Mouse (Mus musculus) layer of hippocampus, adult 9-10 months (tissue): Measurements from ENCODE around the gene Camk1d.

Experiments
- DNase-seq: peaks from one replicate; pipeline ENCODE4 v3.0.0; 2022; ENCODE audit warnings: low spot score

Gene Camk1d

GRCm38 (mm10) chr2:5714211-5715053 is at the start of gene Camk1d:
Camk1d (minus strand) TSS chr2:5714515.
- DNase-seq, result peak; percentile 83

GRCm38 (mm10) chr2:5762031-5762430 is 47.7 kb upstream of the Camk1d start:
- DNase-seq, result no peak

GRCm38 (mm10) chr2:5760479-5761008 is 46.2 kb upstream of the Camk1d start:
- no peak for DNase-seq

GRCm38 (mm10) chr2:5758569-5758968 is 44.3 kb upstream of the Camk1d start:
- no peak for DNase-seq

DNA sequence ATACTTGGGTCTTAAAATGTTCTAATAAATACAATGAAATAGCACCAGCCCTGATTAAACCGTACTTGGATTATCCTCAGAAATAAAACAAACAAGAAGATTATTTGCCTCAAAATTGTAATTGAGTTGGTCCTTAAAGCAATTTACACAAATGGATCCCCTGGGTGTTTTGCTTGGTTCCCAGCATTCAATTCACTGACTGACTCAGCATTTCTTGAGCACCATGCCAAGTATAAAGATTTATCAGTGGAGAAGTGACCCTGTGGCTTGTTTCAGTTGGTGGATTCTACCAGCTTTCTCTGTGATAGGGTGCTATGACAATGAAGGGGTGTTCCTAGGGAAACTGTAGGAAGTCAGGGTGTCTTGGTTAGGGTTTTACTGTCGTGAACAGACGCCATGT is 36.6 kb upstream of the Camk1d start:
- no peak for DNase-seq

DNA sequence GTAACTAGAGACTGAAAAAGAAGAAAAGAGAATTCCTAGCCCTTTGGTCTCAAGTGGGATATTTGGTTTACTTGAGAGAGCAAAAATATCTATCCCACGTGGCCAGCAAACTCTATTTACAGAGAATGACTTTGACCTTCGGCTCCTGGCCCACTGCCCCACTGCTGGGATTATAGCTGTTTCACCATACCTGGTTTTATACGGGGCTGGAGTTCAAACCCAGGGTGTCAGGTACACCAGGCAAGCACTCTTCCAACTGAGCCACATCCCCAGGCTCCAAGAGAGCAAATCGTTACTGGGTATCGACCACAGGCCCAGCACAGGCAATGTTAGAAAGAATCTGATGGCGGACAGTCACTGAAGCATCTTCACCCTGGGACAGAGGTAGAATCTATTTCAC is 34.9 kb upstream of the Camk1d start:
- DNase-seq, result no peak

- no peak for DNase-seq
Measured at GRCm38 (mm10) chr2:5747545-5748043, 33.3 kb upstream of the Camk1d start.

DNA sequence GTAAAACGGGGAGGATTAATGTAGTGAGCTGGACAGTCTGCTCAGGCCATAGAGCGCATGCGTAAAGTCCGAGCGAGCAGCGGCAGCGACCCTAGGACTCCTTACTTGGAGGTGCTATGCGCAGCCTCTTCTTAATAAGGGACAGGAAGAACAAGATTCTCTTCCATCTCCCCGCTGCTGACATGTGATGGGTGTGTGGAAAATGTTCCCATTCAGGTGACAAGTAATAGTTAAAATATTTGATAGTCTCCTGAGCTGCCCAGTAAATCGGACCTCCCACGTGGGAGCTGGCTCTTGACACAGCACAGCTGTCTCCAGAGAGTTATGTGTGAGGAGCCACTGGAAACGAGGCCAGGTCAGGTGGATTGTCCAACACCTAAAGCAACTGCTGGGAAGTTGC is 32.2 kb upstream of the Camk1d start:
- no peak for DNase-seq

DNA sequence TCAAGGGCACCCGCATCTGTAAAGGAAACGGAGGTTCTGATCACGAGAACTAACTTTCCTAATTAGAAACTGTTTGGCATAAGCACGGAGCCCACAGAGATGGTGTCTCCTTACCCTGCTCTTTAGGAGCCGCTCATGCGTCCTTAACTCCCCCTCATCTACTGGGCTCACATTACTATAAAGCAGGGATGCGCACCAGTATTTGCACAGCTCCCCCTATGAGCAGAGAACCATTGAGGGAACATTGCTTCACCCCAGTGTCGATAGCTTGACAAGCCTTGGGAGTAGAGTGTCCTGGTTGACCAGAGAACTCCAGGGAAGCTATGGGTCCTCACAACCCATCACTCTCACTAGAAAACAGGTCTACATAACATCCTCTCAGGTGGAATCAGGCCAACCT is 29.6 kb upstream of the Camk1d start:
- no peak for DNase-seq

GRCm38 (mm10) chr2:5740913-5741312 is 26.6 kb upstream of the Camk1d start:
- DNase-seq, result no peak

DNA sequence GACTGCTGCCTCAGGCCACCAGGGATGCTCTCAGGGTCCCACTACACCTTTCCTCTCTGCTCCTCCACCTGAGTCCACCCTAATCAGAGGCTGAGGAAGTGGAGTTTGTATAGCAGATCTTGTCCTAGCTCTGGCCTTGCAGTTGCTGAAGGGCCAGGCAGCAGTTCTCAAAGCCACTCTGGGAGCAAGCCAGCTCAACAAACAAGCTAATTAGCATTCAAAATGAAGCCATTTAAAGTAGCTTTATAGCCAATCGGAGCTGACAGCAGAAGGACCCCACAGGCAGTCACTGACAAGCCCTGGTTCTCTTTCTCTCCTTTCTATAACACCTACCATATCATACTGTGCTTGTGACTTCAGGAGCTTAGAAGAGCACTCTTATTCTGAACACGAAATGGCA is 21.6 kb upstream of the Camk1d start:
- no peak for DNase-seq

- no peak for DNase-seq
Measured at GRCm38 (mm10) chr2:5733300-5734085, 19.2 kb upstream of the Camk1d start.

GRCm38 (mm10) chr2:5732047-5732446 is 17.7 kb upstream of the Camk1d start:
- DNase-seq, result no peak

GRCm38 (mm10) chr2:5730364-5730792 is 16.1 kb upstream of the Camk1d start:
- no peak for DNase-seq

- DNase-seq, result no peak
Measured at GRCm38 (mm10) chr2:5729931-5730330, 15.6 kb upstream of the Camk1d start.

GRCm38 (mm10) chr2:5725028-5725701 is 10.8 kb upstream of the Camk1d start:
- no peak for DNase-seq

DNA sequence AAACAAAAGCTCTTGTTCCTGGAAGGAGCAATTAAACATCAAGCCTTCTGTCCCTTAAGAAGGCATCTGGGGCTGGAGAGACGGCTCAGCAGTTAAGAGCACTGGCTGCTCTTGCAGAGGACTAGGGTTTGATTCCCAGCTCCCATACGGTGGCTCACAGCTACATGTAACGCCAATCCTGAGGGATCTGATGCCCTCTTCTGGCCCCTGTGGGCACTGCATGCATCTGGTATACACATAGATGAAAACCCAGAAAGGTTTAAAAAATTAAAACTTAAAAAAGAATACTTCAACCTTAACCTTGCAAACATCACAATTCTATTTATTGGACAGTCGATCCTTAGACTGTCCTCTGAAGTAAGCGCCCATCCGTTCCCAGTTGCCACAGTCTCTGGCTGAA is 3.4 kb upstream of the Camk1d start:
- no peak for DNase-seq

GRCm38 (mm10) chr2:5715544-5715943 is 1.2 kb upstream of the Camk1d start:
- no peak for DNase-seq

GRCm38 (mm10) chr2:5715054-5715410 is 717 bp upstream of the Camk1d start:
- DNase-seq, result no peak

- DNase-seq, result no peak
Measured at GRCm38 (mm10) chr2:5713325-5714210, 747 bp downstream of the Camk1d start.

DNA sequence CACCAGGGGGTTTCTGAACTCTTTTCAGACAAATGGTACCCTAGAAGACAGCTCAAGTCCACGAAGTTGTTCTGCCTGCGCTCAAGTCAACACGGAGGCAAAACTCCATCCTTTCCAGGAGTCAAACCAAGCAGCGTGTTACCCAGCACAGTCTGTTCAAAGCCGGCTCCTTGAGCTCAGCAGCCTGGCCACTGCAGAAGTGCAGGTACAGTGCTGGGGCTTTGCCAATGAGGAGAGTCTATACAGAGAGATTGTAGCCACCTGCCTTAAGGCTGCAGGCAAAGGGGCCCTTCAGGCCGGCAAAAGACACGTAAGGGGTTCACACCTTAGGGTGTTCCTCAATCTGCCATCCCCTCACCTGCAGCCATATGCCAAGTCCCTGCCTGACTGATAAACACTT is 2.1 kb downstream of the Camk1d start:
- DNase-seq, result no peak
